Mouse (Mus musculus): ENCODE measurements at regions not wholly inside any gene's neighbourhood (a gene's known extent, or its start where the extent isn't known, plus 50 kb on each side); places are given as distances from the start of the nearest gene placed in this dataset.
"Not testable (repeated sequence)": the region's sequence is repeated elsewhere in the genome, so short reads cannot be mapped to it uniquely, and the experiment has no call there.

DNA sequence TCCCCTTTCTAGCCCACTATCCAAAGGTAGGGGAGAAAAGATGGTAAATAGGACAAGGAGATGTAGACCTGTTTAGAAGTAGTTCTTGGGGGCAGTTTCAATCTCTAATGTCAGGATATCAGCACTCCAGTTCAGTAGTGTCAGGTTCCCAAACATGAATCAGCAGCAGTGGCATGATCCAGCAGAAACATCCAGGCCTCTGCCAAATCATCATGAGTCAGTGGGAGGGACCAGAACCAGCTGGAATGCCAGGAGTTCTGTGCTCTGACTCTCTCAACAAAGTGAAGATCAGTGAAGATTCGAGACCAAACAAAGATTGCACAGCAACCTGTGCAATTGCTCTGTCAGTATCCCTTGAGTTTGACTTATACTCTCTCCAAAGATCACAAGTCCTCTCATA lies 85.9 kb upstream of the Nrip1 start:
- DNase-seq (ENCODE audit: low read depth): no peak
- TF ChIP-seq POLR2A (IDR thresholded peaks at IDR 0.05; ENCODE audit: borderline replicate concordance, extremely low read depth, insufficient read depth, insufficient read length, poor library complexity, severe bottlenecking) (no peak), CTCF (IDR thresholded peaks at IDR 0.05; ENCODE audit: borderline replicate concordance, extremely low read depth, insufficient read depth, insufficient read length) (no peak)

- not testable (repeated sequence) for DNase-seq (ENCODE audit: low read depth)
Measured at GRCm38 (mm10) chr16:76456300-76456599, 82.6 kb upstream of the Nrip1 start.

DNA sequence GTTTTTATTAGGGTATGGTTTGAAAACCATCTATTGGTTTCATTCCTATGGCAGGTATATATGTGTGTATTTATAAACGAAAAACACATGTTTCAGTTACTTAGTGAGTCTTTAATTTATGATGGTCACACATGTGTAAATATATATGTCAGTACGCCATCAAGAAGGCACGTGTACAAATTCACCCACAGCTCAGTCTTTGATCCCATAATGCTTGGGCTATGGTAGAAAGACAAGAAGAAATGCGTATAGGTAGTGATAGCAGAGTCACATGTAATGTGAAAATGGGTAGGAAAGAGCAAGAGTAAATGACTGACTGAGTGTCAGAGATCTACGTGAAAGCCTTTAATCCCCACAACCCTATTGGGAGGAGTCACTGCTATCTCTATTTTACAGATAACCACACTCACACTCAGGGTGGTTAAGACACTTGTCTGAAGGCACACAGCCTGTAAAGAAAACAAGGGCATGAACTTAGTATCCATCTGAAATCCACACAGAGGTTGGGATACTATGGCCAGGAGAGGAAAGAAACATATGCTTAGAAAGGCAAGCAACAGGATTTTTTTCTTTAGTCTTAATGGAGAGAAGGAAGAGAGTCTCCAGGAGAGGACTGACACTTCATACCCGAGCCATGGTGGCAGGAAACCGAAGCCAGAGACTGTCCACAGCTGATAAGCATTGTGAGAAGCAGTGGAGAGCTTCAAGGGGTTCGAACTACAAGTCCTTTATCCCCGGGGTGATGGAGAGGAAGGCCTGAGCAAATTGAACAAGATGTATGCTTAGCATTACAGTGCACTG lies 82.1 kb upstream of the Nrip1 start:
- DNase-seq (ENCODE audit: low read depth): no peak
- TF ChIP-seq POLR2A (IDR thresholded peaks at IDR 0.05; ENCODE audit: borderline replicate concordance, extremely low read depth, insufficient read depth, insufficient read length, poor library complexity, severe bottlenecking): no peak
- TF ChIP-seq CTCF (IDR thresholded peaks at IDR 0.05; ENCODE audit: borderline replicate concordance, extremely low read depth, insufficient read depth, insufficient read length): no peak

DNA sequence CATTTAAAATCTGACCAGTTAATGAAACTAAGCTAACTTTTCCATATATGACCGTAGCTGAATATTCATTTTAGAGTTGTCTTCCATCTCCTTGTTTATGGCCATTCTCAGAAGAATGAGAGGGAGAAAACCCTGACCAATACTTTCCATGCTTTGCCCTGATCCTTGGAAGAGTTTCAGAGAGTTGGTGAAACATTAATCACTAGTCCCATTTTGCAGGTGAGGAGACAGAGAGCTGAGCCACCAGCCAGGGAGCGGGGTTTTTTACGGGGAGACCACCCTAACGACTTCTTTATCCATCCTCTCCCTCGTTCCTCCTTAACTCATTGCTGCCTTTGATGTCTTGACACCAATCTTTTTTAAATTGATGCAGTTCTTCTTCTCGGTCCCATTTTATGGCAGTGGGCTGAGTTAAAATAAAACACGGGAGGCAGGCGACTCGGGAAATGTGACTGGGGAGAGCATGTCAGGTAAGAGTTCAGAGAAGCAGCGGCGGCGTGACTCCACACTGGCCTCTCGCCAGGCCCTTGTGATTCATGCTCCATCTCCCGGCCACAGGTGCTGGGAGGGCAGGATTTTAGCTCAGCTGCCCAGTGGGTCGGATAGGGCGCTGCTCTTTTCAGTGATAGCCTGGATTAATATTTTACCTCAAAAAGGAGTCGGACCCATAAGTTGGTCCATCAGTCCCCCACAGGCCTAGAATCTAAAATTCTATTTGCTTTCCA lies 81.3 kb upstream of the Nrip1 start:
- no peak for DNase-seq (ENCODE audit: low read depth)
- TF ChIP-seq CTCF (IDR thresholded peaks at IDR 0.05; ENCODE audit: borderline replicate concordance, extremely low read depth, insufficient read depth, insufficient read length): no peak
- TF ChIP-seq POLR2A (IDR thresholded peaks at IDR 0.05; ENCODE audit: borderline replicate concordance, extremely low read depth, insufficient read depth, insufficient read length, poor library complexity, severe bottlenecking): no peak

- DNase-seq (ENCODE audit: low read depth): peak; percentile 50
- TF ChIP-seq CTCF (IDR thresholded peaks at IDR 0.05; ENCODE audit: borderline replicate concordance, extremely low read depth, insufficient read depth, insufficient read length) (no peak), POLR2A (IDR thresholded peaks at IDR 0.05; ENCODE audit: borderline replicate concordance, extremely low read depth, insufficient read depth, insufficient read length, poor library complexity, severe bottlenecking) (no peak)
Measured at GRCm38 (mm10) chr16:76453457-76454200, 80.0 kb upstream of the Nrip1 start.

GRCm38 (mm10) chr16:76448773-76449172 lies 75.1 kb upstream of the Nrip1 start:
- no peak for DNase-seq (ENCODE audit: low read depth)
- TF ChIP-seq CTCF (IDR thresholded peaks at IDR 0.05; ENCODE audit: borderline replicate concordance, extremely low read depth, insufficient read depth, insufficient read length): no peak
- no peak for TF ChIP-seq POLR2A (IDR thresholded peaks at IDR 0.05; ENCODE audit: borderline replicate concordance, extremely low read depth, insufficient read depth, insufficient read length, poor library complexity, severe bottlenecking)

- TF ChIP-seq CTCF (IDR thresholded peaks at IDR 0.05; ENCODE audit: borderline replicate concordance, extremely low read depth, insufficient read depth, insufficient read length) (no peak), POLR2A (IDR thresholded peaks at IDR 0.05; ENCODE audit: borderline replicate concordance, extremely low read depth, insufficient read depth, insufficient read length, poor library complexity, severe bottlenecking) (no peak)
- no peak for DNase-seq (ENCODE audit: low read depth)
Measured at GRCm38 (mm10) chr16:76447033-76447432, 73.4 kb upstream of the Nrip1 start.

DNA sequence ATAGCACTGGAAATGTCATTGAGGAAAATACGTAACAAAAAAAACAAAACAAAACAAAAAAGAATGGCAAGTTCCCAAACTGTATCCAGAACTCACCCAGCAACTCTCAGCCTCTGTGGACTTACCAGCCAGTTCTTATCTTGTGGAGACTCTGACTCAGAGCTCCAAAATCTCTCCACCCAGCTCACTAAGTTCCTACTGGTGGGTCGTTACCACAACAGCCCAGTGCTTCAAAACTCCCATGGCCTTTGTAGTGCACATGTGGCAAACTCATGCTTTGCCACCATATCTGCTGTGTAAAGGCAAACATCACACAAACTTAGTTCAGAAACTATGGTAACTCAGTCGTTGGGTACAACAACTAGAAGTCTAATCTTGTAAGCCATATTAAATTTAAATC lies 71.0 kb upstream of the Nrip1 start:
- no peak for TF ChIP-seq POLR2A (IDR thresholded peaks at IDR 0.05; ENCODE audit: borderline replicate concordance, extremely low read depth, insufficient read depth, insufficient read length, poor library complexity, severe bottlenecking)
- TF ChIP-seq CTCF (IDR thresholded peaks at IDR 0.05; ENCODE audit: borderline replicate concordance, extremely low read depth, insufficient read depth, insufficient read length): no peak

GRCm38 (mm10) chr16:76442635-76443034 lies 69.0 kb upstream of the Nrip1 start:
- TF ChIP-seq CTCF (IDR thresholded peaks at IDR 0.05; ENCODE audit: borderline replicate concordance, extremely low read depth, insufficient read depth, insufficient read length) (no peak), POLR2A (IDR thresholded peaks at IDR 0.05; ENCODE audit: borderline replicate concordance, extremely low read depth, insufficient read depth, insufficient read length, poor library complexity, severe bottlenecking) (no peak)

More for the DNA sequence above, 71.0 kb upstream of the Nrip1 start:
- DNase-seq (ENCODE audit: low read depth): no peak

GRCm38 (mm10) chr16:76441803-76442448 lies 68.3 kb upstream of the Nrip1 start:
- no peak for TF ChIP-seq POLR2A (IDR thresholded peaks at IDR 0.05; ENCODE audit: borderline replicate concordance, extremely low read depth, insufficient read depth, insufficient read length, poor library complexity, severe bottlenecking)
- no peak for TF ChIP-seq CTCF (IDR thresholded peaks at IDR 0.05; ENCODE audit: borderline replicate concordance, extremely low read depth, insufficient read depth, insufficient read length)
- DNase-seq (ENCODE audit: low read depth): no peak

More at GRCm38 (mm10) chr16:76442635-76443034, 69.0 kb upstream of the Nrip1 start:
- DNase-seq (ENCODE audit: low read depth): no peak

Data from brain, embryonic 14.5 days (tissue).